Mouse (Mus musculus) G1E (cell line): ENCODE data around the gene Gabarapl1.

Experiments used
- CTCF ChIP-seq: IDR thresholded peaks from 2 replicates; pipeline ENCODE4 v1.5.1; 2012; ENCODE audit warnings: low read depth, low read length, inconsistent platforms, mixed read lengths
- GATA1 ChIP-seq: IDR thresholded peaks from 2 replicates; pipeline ENCODE4 v1.6.1; 2012; ENCODE audit warnings: borderline replicate concordance, low read length, inconsistent platforms, mixed read lengths
- GATA2 ChIP-seq: IDR thresholded peaks from 2 replicates; pipeline ENCODE4 v1.6.1; 2012; ENCODE audit warnings: low read depth, low read length, inconsistent platforms, borderline replicate concordance
- POLR2AphosphoS5 ChIP-seq: IDR thresholded peaks from 2 replicates; pipeline ENCODE4 v1.6.1; 2012; ENCODE audit warnings: low read depth, low read length, inconsistent platforms; ENCODE audit not compliant: insufficient replicate concordance
- TAL1 ChIP-seq: conservative IDR thresholded peaks from 2 replicates; pipeline ENCODE4 v1.6.1; 2012; ENCODE audit warnings: low read depth, low read length, inconsistent platforms, mixed read lengths

DNA sequence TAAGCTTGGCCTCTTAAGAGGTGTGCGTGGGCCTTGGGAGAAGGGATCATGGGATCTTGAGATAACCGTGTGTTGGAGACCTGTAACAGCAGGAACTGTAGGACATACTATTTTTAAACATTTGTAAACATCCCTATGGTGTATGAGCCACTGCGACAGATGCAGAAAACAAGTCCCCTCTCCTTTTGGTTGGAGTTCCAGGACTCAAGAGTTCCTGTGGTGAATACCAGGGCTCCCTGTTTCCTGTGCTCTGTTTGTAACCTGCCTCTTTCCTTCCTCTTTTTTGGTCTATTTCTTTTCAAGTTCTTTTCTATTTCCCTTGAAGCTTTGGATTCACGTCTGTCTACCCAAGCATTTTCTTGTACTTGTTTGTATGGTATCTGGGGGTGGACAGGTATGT lies 2.8 kb downstream of the Gabarapl1 start:
- TF ChIP-seq CTCF, result no peak
- TF ChIP-seq GATA1, result no peak
- no peak for TF ChIP-seq TAL1
- TF ChIP-seq POLR2AphosphoS5, result no peak
- no peak for TF ChIP-seq GATA2
